Mouse (Mus musculus) kidney, postnatal 10 days (tissue): ENCODE measurements around the gene Rspo3.

Experiments used
- DNase-seq: peaks from one replicate; pipeline ENCODE4 v3.0.0; 2021; ENCODE audit warnings: mixed read lengths

The Rspo3 gene

GRCm38 (mm10) chr10:29535546-29536260 lies at the start of gene Rspo3:
Gene Rspo3 (minus strand): TSS chr10:29535867.
- peak; percentile 66 for DNase-seq

GRCm38 (mm10) chr10:29581940-29582339 lies 46.3 kb upstream of the Rspo3 start:
- DNase-seq = no peak

- no peak for DNase-seq
Observed at GRCm38 (mm10) chr10:29581476-29581875, 45.8 kb upstream of the Rspo3 start.

- DNase-seq = no peak
Observed at GRCm38 (mm10) chr10:29555983-29556382, 20.3 kb upstream of the Rspo3 start.

- no peak for DNase-seq
Observed at GRCm38 (mm10) chr10:29554365-29554764, 18.7 kb upstream of the Rspo3 start.

- DNase-seq = no peak
Observed at GRCm38 (mm10) chr10:29542982-29543381, 7.3 kb upstream of the Rspo3 start.

- no peak for DNase-seq
Observed at GRCm38 (mm10) chr10:29539516-29539915, 3.8 kb upstream of the Rspo3 start.

- no peak for DNase-seq
Observed at GRCm38 (mm10) chr10:29538791-29539190, 3.1 kb upstream of the Rspo3 start.

- DNase-seq = no peak
Observed at GRCm38 (mm10) chr10:29534830-29535227, 838 bp downstream of the Rspo3 start.

GRCm38 (mm10) chr10:29533846-29534829 lies 1.5 kb downstream of the Rspo3 start:
- peak; percentile 22 for DNase-seq

- peak; percentile 91 for DNase-seq
Observed at GRCm38 (mm10) chr10:29532821-29533715, 2.6 kb downstream of the Rspo3 start.

GRCm38 (mm10) chr10:29513563-29513962 lies 22.1 kb downstream of the Rspo3 start:
- DNase-seq = no peak

GRCm38 (mm10) chr10:29508167-29508566 lies 27.5 kb downstream of the Rspo3 start:
- peak; percentile 14 for DNase-seq

- DNase-seq = no peak
Observed at GRCm38 (mm10) chr10:29497205-29497822, 38.4 kb downstream of the Rspo3 start.

- DNase-seq = peak; percentile 13
Observed at GRCm38 (mm10) chr10:29493996-29494395, 41.7 kb downstream of the Rspo3 start.

- no peak for DNase-seq
Observed at GRCm38 (mm10) chr10:29480945-29481344, 54.7 kb downstream of the Rspo3 start.

GRCm38 (mm10) chr10:29479401-29479800 lies 56.3 kb downstream of the Rspo3 start:
- DNase-seq = no peak

- no peak for DNase-seq
Observed at GRCm38 (mm10) chr10:29470454-29470853, 65.2 kb downstream of the Rspo3 start.

- no peak for DNase-seq
Observed at GRCm38 (mm10) chr10:29460100-29460499, 75.6 kb downstream of the Rspo3 start.

- DNase-seq = no peak
Observed at GRCm38 (mm10) chr10:29459632-29460031, 76.0 kb downstream of the Rspo3 start.

- no peak for DNase-seq
Observed at GRCm38 (mm10) chr10:29445076-29445475, 90.6 kb downstream of the Rspo3 start.

GRCm38 (mm10) chr10:29441297-29441696 lies 94.4 kb downstream of the Rspo3 start:
- DNase-seq = no peak
